Mouse (Mus musculus): ENCODE measurements around the gene Cdc45. TPM values are rescaled to one million over a fixed set of nuclear protein-coding genes. Genes with fewer than 3 reads are reported as not detected.

Cdc45 gene
- total and polyA plus RNA-seq, 3 experiments, result 87.4 to 90.2 TPM; not detected in 1

GRCm38 (mm10) chr16:18746268-18747122 is 65.3 kb downstream of the Cdc45 start:
- Histone ChIP-seq H3K27ac (ENCODE audit: control insufficient read depth, low read depth, low read length) (no peak overlapping the region), H3K9ac (ENCODE audit: control insufficient read depth, low read depth, low read length, poor library complexity, severe bottlenecking) (no peak overlapping the region), H3K4me3 (ENCODE audit: control insufficient read depth in 1 of 2, insufficient read depth in 1 of 2, low read depth in 2 of 2, low read length in 2 of 2) (no peak overlapping the region), H3K9me3 (replicated peaks; ENCODE audit: insufficient read depth, low read length) (no peaks in the 10 kb centered on the region), H3K36me3 (ENCODE audit: control insufficient read depth in 1 of 2, insufficient read depth in 2 of 2, low read length in 2 of 2) (no peaks in the 10 kb centered on the region), H3K79me2 (ENCODE audit: control insufficient read depth, insufficient read depth, low read length, poor library complexity) (no peaks in the 10 kb centered on the region), H3K4me1 (ENCODE audit: control insufficient read depth in 1 of 2, insufficient read depth in 2 of 2, low read length in 2 of 2) (no peaks in the 10 kb centered on the region), H3K27me3 (ENCODE audit: control insufficient read depth in 1 of 2, insufficient read depth in 2 of 2, low read length in 2 of 2) (no peaks in the 10 kb centered on the region; a peak in 1 of 4 replicates)
- no peak for TF ChIP-seq UBTF (IDR thresholded peaks at IDR 0.05; ENCODE audit: borderline replicate concordance, insufficient read depth, low read depth, low read length)
- no peak for TF ChIP-seq SMC3 (IDR thresholded peaks at IDR 0.05; ENCODE audit: low read depth, low read length)
- TF ChIP-seq ELF1 (IDR thresholded peaks at IDR 0.05; ENCODE audit: low read depth, low read length), result no peak
- TF ChIP-seq USF1 (IDR thresholded peaks at IDR 0.05; ENCODE audit: low read depth, low read length), result no peak
- TF ChIP-seq USF2 (IDR thresholded peaks at IDR 0.05; ENCODE audit: borderline replicate concordance in 1 of 2, insufficient read depth in 1 of 2, low read depth in 1 of 2, low read length in 2 of 2), result no peak
- TF ChIP-seq RAD21 (IDR thresholded peaks at IDR 0.05; ENCODE audit: low read depth, low read length), result no peak
- no peak for TF ChIP-seq E2F4 (IDR thresholded peaks at IDR 0.05; ENCODE audit: borderline replicate concordance, low read depth, low read length)
- no peak for TF ChIP-seq JUND (IDR thresholded peaks at IDR 0.05; ENCODE audit: low read depth, low read length)
- TF ChIP-seq RCOR1 (IDR thresholded peaks at IDR 0.05; ENCODE audit: low read depth, low read length), result no peak
- DNase-seq (ENCODE audit: low read depth, low spot score), result no peak

- DNase-seq (ENCODE audit: low read depth, low spot score), result no peak
- Histone ChIP-seq H3K4me1 (ENCODE audit: control insufficient read depth in 1 of 2, insufficient read depth in 2 of 2, low read length in 2 of 2) (no peaks in the 10 kb centered on the region), H3K4me3 (ENCODE audit: control insufficient read depth in 1 of 2, insufficient read depth in 1 of 2, low read depth in 2 of 2, low read length in 2 of 2) (no peak overlapping the region), H3K36me3 (ENCODE audit: control insufficient read depth in 1 of 2, insufficient read depth in 2 of 2, low read length in 2 of 2) (no peaks in the 10 kb centered on the region), H3K27ac (ENCODE audit: control insufficient read depth, low read depth, low read length) (no peak overlapping the region), H3K9ac (ENCODE audit: control insufficient read depth, low read depth, low read length, poor library complexity, severe bottlenecking) (no peak overlapping the region), H3K79me2 (ENCODE audit: control insufficient read depth, insufficient read depth, low read length, poor library complexity) (no peaks in the 10 kb centered on the region), H3K27me3 (ENCODE audit: control insufficient read depth in 1 of 2, insufficient read depth in 2 of 2, low read length in 2 of 2) (peaks cover 0 to 3% of the 10 kb centered on the region in 2 experiments; a peak in 2 of 4 replicates), H3K9me3 (replicated peaks; ENCODE audit: insufficient read depth, low read length) (no peaks in the 10 kb centered on the region)
- TF ChIP-seq MAX (IDR thresholded peaks at IDR 0.05; ENCODE audit: low read length) (no peak), MYB (IDR thresholded peaks at IDR 0.05; ENCODE audit: low read depth, low read length) (no peak), USF1 (IDR thresholded peaks at IDR 0.05; ENCODE audit: low read depth, low read length) (no peak), POLR2AphosphoS5 (IDR thresholded peaks at IDR 0.05; ENCODE audit: borderline replicate concordance, low read depth, low read length) (no peak), JUND (IDR thresholded peaks at IDR 0.05; ENCODE audit: low read depth, low read length) (no peak), EP300 (IDR thresholded peaks at IDR 0.05; ENCODE audit: low read depth in 1 of 2, low read length in 2 of 2) (no peak), TAL1 (IDR thresholded peaks at IDR 0.05; ENCODE audit: low read length) (no peak), TBP (IDR thresholded peaks at IDR 0.05; ENCODE audit: low read depth, low read length) (no peak), E2F4 (IDR thresholded peaks at IDR 0.05; ENCODE audit: borderline replicate concordance, low read depth, low read length) (no peak), GATA1 (IDR thresholded peaks at IDR 0.05; ENCODE audit: low read depth, low read length) (no peak), MAZ (IDR thresholded peaks at IDR 0.05; ENCODE audit: low read depth, low read length) (no peak), RCOR1 (IDR thresholded peaks at IDR 0.05; ENCODE audit: low read depth, low read length) (no peak), ZKSCAN1 (IDR thresholded peaks at IDR 0.05; ENCODE audit: low read depth, low read length) (no peak), POLR2A (IDR thresholded peaks at IDR 0.05; ENCODE audit: control insufficient read depth in 1 of 2, insufficient read depth in 1 of 2, low read depth in 1 of 2, low read length in 2 of 2, poor library complexity in 1 of 2) (no peak)
Measured at GRCm38 (mm10) chr16:18738303-18738702, 73.5 kb downstream of the Cdc45 start.
